Mouse (Mus musculus) right cerebral cortex, postnatal 4 days (tissue): ENCODE measurements at regions not wholly inside any gene's neighbourhood (a gene's known extent, or its start where the extent isn't known, plus 50 kb on each side); places are given as distances from the start of the nearest gene placed in this dataset.

Experiments used
- DNase-seq: peaks from one replicate; pipeline ENCODE4 v3.0.0-alpha.2; 2022

DNA sequence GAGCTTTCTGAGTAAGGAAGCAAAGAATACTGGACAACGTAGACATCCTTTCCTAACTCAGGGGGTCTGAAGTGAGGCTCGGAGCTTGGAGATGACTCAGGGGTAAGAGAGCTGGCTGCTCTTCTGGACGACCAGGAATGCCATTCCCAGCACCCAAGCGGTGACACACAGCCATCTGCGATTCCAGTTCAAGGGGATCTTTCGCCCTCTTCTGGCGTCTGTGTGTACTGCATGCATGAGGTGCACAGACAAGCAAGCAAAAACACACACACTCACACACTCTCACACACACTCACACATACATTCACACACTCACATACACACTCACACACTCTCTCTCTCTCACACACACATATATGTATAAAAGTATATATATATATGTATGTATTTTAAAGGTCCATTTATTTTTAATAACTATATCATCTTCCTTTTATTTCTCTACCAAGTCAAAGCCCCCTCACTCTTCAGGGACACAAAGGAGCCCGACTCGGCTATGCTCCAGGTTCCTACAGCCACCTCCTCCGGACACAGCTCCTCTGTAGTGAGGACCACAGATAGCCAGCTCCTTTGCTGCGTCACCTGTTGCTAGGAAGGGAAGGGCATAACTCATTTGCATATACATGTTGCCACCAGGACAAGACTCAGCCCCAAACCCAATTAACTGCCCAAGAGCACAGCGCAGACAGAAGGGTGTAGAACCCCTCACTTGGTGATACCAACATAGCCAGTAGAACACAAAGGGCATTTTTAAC, 91.9 kb upstream of the Smad3 start:
- no peak for DNase-seq

DNA sequence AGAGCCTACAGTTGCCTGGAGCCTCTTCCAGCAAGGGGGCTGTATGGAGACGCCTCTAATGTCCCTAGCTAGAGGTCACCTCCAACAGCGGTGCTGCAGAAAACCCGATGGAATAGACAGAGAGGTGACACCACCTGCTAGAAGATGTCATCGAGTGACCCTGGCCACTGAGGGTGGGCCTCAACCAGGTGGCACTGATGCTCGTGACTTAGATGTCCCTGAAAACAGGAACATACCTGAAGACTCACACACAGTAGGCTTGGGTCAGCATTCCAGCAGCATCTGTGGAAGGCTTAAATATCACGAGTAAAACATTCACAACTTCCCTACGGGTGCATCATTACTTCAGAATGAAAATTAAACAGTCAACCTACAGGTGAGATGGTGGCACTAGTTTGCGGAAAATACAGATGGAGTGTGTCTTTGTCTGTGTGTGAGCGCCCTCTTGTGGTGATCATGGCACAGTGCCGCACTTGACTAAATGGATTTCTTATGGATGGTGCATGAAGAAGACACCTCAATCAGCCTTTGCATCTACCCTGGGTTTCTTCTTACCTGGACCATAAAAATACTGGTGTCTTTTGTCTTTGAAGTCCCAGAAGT, 86.2 kb upstream of the Smad3 start:
- DNase-seq = peak; percentile 70

GRCm38 (mm10) chr9:63843431-63843830, 85.6 kb upstream of the Smad3 start:
- DNase-seq = no peak

GRCm38 (mm10) chr9:63841102-63841501, 83.3 kb upstream of the Smad3 start:
- DNase-seq = no peak

- no peak for DNase-seq
Measured at GRCm38 (mm10) chr9:63838996-63839772, 81.4 kb upstream of the Smad3 start.

DNA sequence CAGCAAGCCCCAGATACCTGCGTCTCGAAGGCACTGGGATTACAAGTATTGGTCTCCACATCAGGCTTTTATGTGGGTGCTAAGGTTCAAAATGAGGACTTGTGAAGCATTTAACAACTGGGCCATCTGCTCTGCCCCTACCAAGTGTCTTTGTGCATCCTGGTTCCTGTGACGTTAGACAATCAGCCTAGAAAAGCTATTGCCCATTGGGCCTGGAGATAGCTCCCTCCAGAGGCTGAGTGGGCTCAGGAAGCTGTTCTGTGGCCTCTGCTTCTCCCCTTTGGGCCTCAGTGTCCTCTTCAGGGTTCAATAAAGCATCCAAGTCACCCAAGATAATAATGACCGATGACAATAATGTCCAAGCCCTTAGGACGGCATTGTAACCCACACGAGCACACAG, 79.8 kb upstream of the Smad3 start:
- DNase-seq = no peak

- no peak for DNase-seq
Measured at GRCm38 (mm10) chr9:63836565-63837284, 78.9 kb upstream of the Smad3 start.

GRCm38 (mm10) chr9:63836036-63836435, 78.2 kb upstream of the Smad3 start:
- no peak for DNase-seq

- no peak for DNase-seq
Measured at GRCm38 (mm10) chr9:63834416-63834815, 76.6 kb upstream of the Smad3 start.

DNA sequence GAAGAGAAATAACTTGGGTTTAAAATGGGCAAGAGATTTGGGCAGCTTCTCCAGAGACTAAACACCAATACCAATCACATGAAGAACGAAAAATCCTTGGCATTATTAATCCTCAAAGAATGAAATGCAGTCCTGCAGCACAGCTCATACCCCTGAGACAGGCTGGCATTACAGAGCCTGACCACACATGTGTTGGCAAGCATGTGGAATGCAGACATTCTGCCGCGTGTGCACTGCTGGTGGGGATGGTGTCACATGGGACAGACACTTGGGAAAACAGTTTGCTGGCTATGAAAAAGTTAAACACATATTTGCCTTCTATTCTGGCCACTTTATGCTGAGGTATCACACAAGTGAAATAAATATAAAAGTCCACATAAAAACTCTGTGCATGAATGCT, 60.4 kb upstream of the Smad3 start:
- no peak for DNase-seq

- DNase-seq = no peak
Measured at GRCm38 (mm10) chr9:63816540-63816939, 58.7 kb upstream of the Smad3 start.

DNA sequence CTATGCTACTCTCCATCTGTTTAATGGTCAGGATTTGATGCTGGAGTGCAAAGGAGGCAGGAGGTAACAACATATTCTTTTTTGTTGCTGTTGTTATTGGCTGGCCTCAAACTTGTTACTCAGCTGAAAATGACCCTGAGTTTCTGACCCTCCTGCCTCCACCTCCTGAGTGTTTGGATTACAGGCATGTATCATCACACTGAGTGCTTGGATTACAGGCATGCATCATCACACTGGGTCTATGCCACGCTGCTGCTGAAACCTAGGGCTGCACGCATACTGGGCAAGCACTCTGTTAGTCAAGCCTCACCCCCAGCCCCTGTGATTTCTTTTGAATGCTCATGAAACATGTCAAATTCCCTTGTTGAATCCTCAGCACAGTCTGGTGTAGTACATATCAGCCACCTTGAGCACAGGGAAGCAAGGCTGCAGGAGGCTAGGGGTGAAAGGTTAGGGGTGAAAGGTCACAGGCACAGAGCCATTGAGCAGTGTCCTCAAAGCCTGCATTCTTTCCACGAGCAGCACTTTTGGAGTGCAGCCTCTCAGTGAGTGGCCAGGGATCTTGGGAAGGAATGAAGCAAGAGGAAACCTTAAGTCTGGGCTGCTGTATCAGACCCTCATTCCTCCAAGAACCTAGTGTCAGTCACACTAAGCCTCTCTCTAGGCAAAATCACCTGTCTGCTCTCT, 52.2 kb upstream of the Smad3 start:
- DNase-seq = no peak
